Mouse (Mus musculus): ENCODE measurements around the gene Fignl2.

- TF ChIP-seq MAX (IDR thresholded peaks at IDR 0.05; ENCODE audit: low read length) (no peak), CTCF (IDR thresholded peaks at IDR 0.05 in 2 of 3, conservative IDR thresholded peaks at IDR 0.05 in 1 of 3; ENCODE audit: control insufficient read depth in 1 of 3, insufficient read depth in 1 of 3, low read depth in 2 of 3, low read length in 3 of 3, poor library complexity in 1 of 3, severe bottlenecking in 1 of 3) (no peak), TCF12 (IDR thresholded peaks at IDR 0.05; ENCODE audit: low read depth, low read length) (no peak), BHLHE40 (IDR thresholded peaks at IDR 0.05; ENCODE audit: borderline replicate concordance, low read depth, low read length) (no peak), GATA1 (IDR thresholded peaks at IDR 0.05; ENCODE audit: low read depth, low read length) (no peak), POLR2A (IDR thresholded peaks at IDR 0.05; ENCODE audit: control insufficient read depth in 1 of 2, insufficient read depth in 1 of 2, low read depth in 1 of 2, low read length in 2 of 2, poor library complexity in 1 of 2) (no peak), ZNF384 (IDR thresholded peaks at IDR 0.05; ENCODE audit: low read depth, low read length) (no peak)
Observed at GRCm38 (mm10) chr15:101004538-101004937, 73.8 kb downstream of the Fignl2 start.

All from MEL (cell line).